Mouse (Mus musculus) granulocyte monocyte progenitor cell, adult 5-6 weeks (primary cell): ENCODE results near the gene Vsig2. TPM values are rescaled to one million over a fixed set of nuclear protein-coding genes. Genes with fewer than 3 reads are reported as not detected.

Experiments used
- ATAC-seq: replicated peaks from 2 replicates; pipeline ENCODE4 v1.8.0; 2016; ENCODE audit warnings: mild to moderate bottlenecking, moderate TSS enrichment, inconsistent platforms; ENCODE audit not compliant: poor library complexity, severe bottlenecking
- total RNA-seq, 2 experiments: library from RNA; stranded (forward) in 1 of 2; stranded (reverse) in 1 of 2; fragments of 200-712, 200-1000 nt in 1 of 2; fragments of >200 nt in 1 of 2; fragmentation: Nextera tagmentation in 1 of 2; gene quantifications; 2 replicates each; pipeline ENCODE4 v1.2.3; 2014 to 2017

Vsig2 gene
- total RNA-seq, 2 experiments from 2014 or later, result 3.1 TPM; not detected in 1

DNA sequence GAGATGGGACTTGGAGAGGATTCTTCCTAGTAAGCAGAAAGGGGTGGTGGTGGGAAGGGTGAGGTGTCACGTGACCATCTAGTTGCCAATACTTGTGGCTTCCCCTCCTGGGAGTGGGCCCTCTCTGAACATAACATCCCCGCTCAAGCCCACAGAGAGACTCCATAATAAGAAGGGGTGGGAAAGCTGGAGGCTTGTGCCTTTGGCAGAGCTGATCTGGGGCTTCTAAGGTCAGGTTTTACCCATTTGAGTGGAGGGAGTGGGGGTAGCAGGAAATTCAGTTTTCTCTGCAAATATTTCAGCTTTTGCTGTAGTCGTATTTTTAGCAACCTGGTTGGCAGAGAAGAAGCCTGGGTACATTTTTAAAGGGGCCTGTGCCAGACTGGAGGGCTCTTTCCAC, 17.3 kb downstream of the Vsig2 start:
- ATAC-seq, result no peak

DNA sequence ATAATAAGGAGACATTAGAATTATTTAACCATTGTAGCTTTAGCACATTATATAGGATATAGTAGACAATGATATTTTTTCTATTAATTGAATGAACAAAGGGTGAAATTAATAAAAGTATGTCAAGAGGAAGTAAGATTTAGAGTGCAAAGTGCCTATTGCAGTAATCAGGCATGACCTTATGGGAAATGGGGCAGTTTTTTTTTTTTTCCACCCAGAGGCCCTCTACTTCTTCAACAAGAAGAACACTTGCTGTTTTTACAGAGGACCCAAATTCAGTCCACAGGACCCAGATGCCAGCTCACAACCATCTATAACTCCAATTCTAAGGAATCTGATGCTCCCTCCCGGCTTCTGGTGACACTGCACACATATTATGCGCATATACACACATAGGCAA, 21.6 kb downstream of the Vsig2 start:
- ATAC-seq, result no peak

DNA sequence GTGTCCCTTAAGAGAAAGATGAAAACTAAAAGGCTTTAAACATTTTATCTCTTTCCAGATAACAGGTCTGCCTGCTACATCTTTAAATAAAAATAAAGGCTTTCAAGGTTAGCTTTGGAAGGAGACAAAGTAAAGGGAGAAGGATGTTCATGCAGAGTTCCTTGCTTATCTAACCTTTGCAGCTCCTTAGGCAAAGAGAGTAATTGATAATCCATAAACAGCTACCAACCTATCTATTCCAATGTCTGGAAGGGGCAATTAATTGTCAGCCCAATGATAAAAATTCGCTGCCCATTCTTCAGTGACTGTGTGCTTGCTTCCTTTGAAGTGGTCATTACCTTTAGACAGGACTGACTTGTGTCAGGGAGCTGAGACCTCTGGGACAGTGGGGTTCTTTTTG, 24.8 kb downstream of the Vsig2 start:
- no peak for ATAC-seq

DNA sequence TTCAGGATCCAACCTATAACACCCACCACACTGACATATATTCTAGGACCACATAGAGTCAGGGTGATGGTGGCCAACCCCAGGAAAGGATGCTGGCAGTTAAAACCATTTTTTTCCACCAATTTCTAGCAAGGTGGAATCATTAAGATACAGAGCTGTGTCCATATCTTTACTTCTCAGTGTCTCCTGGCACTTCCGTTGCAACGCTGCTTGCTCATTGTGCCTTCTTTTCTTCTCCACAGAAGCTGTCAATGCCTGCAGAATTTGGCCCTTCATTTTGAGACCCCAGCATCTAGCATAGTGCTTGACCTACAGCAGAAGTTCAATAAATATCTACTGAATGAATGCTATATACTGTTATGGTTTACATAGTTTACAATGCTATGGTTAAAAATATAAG, 28.0 kb downstream of the Vsig2 start:
- no peak for ATAC-seq

DNA sequence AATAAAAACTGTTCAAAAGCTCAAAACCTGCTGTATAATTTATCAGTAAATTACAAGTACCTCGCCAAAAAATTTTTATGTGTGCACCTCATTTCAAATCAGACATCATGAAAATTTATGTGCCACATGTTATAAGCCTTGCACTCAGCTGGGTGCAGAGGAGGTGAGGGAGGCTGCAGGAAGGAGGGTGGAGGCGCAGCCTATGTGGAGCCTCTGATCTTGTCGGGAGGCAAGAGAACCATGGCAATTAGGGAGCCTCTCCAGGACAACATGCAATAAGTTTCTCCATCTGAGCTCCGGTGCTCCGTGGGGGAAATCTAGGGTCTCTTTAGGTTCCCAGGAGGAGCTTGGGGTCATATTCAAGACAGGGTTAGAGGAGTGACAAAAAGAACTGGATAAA, 28.4 kb downstream of the Vsig2 start:
- no peak for ATAC-seq

DNA sequence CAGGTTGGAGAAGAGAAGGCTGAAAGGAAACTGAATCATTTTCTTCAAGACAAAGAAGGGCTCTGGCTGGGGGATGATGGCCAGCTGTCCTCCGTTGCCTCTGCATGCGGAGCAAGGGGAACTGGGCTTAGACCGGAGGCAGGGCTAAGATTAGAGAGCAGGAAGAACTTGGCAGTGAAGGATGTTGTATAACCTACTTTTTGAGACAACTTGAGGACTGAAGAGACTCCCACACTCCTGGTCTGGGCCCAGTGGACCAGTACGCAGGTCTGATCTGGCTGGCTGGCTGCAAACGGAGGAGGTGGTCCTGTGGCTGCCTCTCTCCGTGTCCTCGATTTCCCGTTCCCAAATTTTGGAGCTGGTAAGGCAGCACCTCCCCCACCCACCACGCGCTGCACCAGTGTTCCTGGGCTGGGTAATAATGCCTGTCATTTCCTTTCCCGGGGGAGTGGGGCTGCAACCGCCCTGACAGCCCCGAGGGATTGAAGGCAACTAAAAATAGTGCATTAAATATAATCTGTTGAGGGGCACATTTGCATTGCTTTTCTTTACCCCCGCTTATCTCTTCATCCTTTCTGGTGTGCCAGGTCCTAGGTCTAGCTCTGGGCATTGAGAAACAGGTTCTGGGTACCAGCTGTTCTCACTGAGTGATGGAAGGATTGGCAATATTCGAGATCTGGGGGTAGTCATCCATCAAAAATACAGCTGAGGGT, 29.0 kb downstream of the Vsig2 start:
- peak; percentile 64 for ATAC-seq

DNA sequence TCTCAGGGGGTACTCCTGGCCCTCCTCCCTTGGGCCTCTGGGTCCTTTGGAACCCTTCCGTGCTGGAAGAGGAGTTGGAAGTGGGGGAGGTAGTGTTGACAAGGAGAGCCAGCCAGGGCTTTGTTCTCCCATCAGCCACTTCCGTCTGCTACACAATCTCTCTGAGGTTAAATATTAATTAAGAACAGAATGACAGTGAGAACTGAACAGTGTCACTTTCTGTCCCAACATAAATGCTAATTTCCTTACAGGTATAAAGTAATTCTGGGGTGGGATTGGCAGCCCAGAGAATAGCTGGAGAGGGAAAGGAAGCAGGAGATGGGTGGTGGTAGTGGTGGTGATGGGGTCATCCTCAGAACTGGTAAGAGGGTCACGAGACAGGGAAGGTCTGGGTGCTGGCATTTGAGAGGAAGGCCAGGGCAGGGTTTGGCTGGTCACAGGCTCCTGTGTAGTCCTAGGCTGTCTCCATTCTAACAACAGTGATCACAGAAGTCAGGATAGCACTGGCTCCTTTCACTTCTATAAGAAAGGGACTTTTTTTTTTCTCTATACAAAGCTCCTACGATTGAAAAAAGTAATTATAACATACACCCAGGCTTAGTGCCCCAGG, 29.7 kb downstream of the Vsig2 start:
- ATAC-seq, result no peak

DNA sequence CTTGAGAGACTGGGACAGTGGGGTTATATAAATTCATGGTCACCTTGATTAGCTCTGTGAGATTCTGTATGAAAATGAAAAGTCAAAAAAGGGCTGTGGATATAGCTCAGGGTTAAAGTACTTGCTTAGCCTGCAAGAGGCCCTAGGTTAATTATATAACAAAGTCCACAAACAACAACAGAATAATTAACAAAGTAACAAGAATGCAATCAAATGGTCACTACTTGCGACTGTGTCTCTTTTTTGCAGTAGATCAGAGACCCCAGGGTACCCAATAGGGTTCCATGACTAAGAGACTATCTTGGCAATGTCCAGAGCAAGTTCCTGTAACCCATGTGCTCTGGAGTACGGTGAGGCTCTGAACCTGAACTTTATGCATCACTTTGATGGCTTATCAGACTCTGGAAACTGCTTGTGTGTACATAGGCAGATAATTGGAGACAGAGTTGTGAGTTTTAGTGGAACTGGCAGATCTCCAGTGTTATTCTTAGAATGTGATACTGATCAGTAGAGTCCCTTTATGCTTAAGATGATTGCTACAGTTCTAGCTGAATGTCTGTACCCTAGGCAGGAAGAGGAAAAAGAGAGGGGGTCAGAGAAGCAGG, 30.3 kb downstream of the Vsig2 start:
- ATAC-seq, result no peak

DNA sequence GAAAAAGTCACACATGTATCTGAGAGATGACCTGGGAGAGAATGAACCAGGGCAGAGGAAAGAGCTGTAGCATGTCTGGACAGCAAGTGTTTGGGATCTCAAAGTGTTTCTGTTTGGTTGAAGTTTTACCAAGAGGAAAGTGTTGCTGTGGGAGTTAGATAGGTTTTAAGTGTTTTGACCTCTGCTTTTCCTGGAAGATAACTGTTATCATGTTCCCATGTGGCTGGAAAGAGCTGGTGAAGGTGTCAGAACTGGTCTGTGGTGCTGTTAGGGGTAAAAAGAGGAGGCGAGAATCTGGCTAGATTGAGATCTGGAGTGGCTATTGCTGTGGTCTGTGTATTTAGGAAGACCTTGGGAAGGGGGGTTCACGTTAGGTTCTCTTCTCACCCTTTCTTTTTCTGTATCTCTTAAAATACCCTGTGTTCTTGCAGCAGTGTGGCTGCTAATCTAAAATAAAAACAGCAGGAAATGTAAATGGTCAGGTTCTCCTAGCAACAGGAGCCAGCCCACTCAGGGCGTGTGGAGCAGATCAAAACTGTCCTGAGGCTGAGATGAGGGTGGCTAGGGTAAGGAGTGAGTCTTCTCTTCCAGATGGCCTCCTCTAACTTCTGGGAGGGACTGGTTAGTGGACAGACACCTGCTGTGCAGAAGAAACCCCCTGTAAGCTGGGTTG, 33.3 kb downstream of the Vsig2 start:
- ATAC-seq, result no peak

DNA sequence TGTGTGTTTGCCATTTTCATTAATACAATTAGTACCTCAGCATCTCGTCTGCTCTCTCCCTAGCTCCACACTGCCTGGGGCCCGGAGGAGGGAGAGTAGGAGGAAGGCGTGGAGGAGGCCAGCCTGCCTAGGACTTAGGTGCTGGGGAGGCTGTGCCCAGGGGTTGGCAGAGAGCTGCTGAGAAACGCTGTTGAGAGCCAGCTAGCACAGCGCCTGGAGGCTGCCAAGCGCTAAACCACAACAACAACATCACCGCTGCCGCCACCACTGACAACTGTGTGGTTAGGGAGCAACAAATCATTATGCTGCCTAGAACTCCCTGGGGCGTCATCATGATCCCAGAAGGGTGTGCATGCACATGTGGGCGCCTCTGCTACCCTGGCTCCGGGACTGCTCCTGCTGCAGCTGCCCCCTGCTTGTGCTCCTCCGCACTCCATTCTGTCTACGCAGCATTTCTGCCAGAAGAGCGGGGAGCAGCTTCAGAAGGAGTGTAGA, 37.4 kb downstream of the Vsig2 start:
- peak; percentile 81 for ATAC-seq

DNA sequence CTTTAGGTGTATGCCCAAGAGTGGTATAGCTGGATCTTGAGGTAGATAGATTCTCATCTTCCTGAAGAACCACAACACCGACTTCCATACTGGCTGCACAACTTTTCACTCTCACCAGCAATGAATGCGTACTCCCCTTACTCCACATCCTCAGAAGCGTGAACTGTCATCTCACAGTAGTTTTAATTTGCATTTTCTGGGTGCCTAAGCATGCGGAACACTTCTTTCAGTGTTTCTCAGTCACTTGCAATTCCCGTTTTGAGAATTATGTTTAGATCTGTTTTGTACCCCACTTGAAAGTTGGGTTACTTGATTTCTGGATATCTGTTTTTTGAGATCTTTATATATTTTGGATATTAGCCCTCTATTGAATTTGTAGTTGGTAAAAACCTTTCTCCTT, 44.5 kb downstream of the Vsig2 start:
- no peak for ATAC-seq

DNA sequence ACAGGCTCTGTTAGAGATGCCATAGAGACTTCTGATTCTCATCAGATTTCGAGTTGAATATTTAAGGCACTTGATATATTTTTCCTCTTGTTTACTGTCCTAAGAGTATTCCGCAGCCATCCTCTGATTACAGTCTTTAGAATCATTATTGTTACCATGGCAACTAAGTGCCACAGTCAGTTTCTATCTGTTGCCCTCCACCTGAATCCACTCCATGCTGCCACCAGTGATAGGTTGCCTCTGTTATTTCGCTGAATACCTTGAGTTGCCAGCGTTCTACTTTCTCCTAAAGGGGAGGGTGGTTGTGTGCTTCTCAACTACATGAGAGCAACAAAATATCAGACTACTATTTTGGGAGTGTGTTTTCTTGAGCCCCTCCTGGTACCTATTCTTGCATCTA, 47.7 kb downstream of the Vsig2 start:
- ATAC-seq, result no peak

DNA sequence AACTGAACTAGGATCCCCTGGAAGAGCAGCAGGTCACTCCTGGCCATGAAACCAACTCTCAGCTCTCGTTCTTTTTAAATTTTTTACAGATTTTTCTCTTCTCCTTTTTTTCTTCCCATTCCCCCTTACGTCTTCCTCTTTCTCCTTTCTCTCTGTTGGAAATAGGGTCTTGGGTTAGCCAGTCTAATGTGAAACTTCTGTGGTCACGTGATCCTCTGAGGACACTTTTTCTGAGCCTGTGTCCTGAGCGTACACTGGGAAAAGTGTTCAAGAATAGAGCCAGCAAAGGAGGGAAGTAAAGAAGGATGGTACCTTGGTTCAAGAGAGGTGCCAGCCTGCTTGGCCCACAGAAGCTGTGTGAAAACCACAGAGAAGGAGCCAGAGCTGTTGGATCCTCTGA, 51.3 kb downstream of the Vsig2 start:
- peak; percentile 74 for ATAC-seq

DNA sequence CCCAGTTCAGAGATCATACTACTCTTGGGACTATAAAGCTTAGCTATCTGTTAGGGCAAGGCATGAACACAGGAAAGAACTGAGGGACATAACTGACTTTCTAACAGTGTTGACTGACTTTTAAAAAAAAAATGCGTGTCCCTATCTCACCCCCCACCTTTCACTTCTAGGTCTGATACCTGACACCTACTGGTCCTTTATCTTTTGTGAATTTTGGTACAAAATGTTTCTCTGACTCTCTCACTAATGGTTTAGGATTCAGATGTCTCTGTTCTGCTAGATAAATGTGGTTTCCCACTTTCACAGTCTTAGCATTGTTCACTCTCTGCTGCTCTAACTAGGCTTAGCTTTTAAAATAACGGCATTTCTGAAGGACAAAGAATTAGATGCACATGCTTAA, 53.0 kb downstream of the Vsig2 start:
- ATAC-seq, result no peak

DNA sequence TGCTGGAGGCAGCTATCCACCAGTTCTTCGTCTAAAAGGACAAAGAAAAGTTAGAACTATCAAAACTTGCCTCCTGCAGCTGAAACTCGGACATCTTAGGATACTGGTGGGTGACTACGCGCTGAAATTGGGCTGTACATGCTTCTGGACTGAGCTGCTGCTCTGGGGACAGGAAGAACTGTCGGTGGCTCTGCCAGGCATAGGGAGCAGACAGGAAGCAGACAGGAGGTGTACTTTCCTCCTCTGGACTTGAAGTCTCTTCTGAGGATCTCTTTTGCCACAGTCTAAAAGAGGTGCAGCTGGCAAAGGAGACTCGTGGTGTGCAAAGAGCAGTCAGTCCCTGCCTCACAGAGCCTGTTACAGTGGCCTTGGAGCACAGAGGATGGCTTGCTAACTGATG, 53.6 kb downstream of the Vsig2 start:
- ATAC-seq, result no peak; the same call in 1 of the 2 replicates

DNA sequence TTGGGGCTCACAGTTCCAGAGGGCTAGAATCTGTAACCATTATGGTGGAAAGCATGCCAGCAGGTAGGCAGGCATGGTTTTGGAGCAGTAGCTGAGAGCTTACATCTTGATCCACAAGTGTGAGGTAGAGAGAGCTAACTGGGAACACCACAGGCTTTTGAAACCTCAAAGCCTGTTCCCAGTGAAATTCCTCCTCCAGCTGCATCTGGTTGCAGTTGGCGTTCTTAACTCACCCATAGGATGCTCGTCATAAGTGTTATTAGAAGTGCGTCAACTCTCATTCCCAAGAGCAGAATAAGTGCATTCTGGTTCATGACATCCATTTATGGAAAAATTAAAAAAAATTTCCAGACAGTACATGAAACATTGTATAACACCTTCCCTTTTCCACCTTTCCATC, 54.6 kb downstream of the Vsig2 start:
- no peak for ATAC-seq

Other genes starting within 250 kb of the Vsig2 start
- gene Ccdc15, start 190.8 kb upstream of the Vsig2 start, total RNA-seq (2014; fragmentation: Nextera tagmentation), result 13.3 and 16.7 TPM in 2 replicates
- gene Ccdc15, start 190.8 kb upstream of the Vsig2 start, total RNA-seq (2017), result 11.7 and 14.5 TPM in 2 replicates
- gene Hepacam, start 171.9 kb upstream of the Vsig2 start, total RNA-seq (2014; fragmentation: Nextera tagmentation), result not detected in 2 replicates
- gene Hepacam, start 171.9 kb upstream of the Vsig2 start, total RNA-seq (2017), result not detected in 2 replicates
- 0.30 TPM in 1 of 2 replicates, not detected in the other for gene Robo4, start 137.4 kb upstream of the Vsig2 start, total RNA-seq (2014; fragmentation: Nextera tagmentation)
- 0.04 TPM in 1 of 2 replicates, not detected in the other for gene Robo4, start 137.4 kb upstream of the Vsig2 start, total RNA-seq (2017)
- gene Robo3, start 106.0 kb upstream of the Vsig2 start, total RNA-seq (2014; fragmentation: Nextera tagmentation), result 0.95 TPM in 1 of 2 replicates, not detected in the other
- gene Robo3, start 106.0 kb upstream of the Vsig2 start, total RNA-seq (2017), result 0.13 and 2.2 TPM in 2 replicates
- gene Msantd2, start 49.9 kb upstream of the Vsig2 start, total RNA-seq (2014; fragmentation: Nextera tagmentation), result 24.7 and 30.4 TPM in 2 replicates
- gene Msantd2, start 49.9 kb upstream of the Vsig2 start, total RNA-seq (2017), result 20.6 and 31.1 TPM in 2 replicates
- gene Esam, start 11.2 kb upstream of the Vsig2 start, total RNA-seq (2014; fragmentation: Nextera tagmentation), result not detected in 2 replicates
- not detected in 2 replicates for gene Esam, start 11.2 kb upstream of the Vsig2 start, total RNA-seq (2017)
- gene Nrgn, start 13.6 kb downstream of the Vsig2 start, total RNA-seq (2014; fragmentation: Nextera tagmentation), result 4.3 and 12.5 TPM in 2 replicates
- 1.2 and 1.9 TPM in 2 replicates for gene Nrgn, start 13.6 kb downstream of the Vsig2 start, total RNA-seq (2017)
- 11.0 and 16.9 TPM in 2 replicates for gene Siae, start 16.4 kb downstream of the Vsig2 start, total RNA-seq (2014; fragmentation: Nextera tagmentation)
- gene Siae, start 16.4 kb downstream of the Vsig2 start, total RNA-seq (2017), result 10.3 and 10.8 TPM in 2 replicates
- 1.3 and 2.4 TPM in 2 replicates for gene Spa17, start 74.5 kb downstream of the Vsig2 start, total RNA-seq (2014; fragmentation: Nextera tagmentation)
- 1.2 and 2.2 TPM in 2 replicates for gene Spa17, start 74.5 kb downstream of the Vsig2 start, total RNA-seq (2017)
- 21.5 and 29.7 TPM in 2 replicates for gene Tbrg1, start 118.1 kb downstream of the Vsig2 start, total RNA-seq (2014; fragmentation: Nextera tagmentation)
- gene Tbrg1, start 118.1 kb downstream of the Vsig2 start, total RNA-seq (2017), result 33.3 and 33.7 TPM in 2 replicates
- gene Panx3, start 130.0 kb downstream of the Vsig2 start, total RNA-seq (2014; fragmentation: Nextera tagmentation), result not detected in 2 replicates
- not detected in 2 replicates for gene Panx3, start 130.0 kb downstream of the Vsig2 start, total RNA-seq (2017)
- gene Olfr160, start 177.0 kb downstream of the Vsig2 start, total RNA-seq (2014; fragmentation: Nextera tagmentation), result not detected in 2 replicates
- not detected in 2 replicates for gene Olfr160, start 177.0 kb downstream of the Vsig2 start, total RNA-seq (2017)
- gene Olfr874, start 205.9 kb downstream of the Vsig2 start, total RNA-seq (2014; fragmentation: Nextera tagmentation), result not detected in 2 replicates
- gene Olfr874, start 205.9 kb downstream of the Vsig2 start, total RNA-seq (2017), result not detected in 2 replicates
- not detected in 2 replicates for gene Olfr875, start 232.6 kb downstream of the Vsig2 start, total RNA-seq (2014; fragmentation: Nextera tagmentation)
- not detected in 2 replicates for gene Olfr875, start 232.6 kb downstream of the Vsig2 start, total RNA-seq (2017)